Mouse (Mus musculus): ENCODE data around the gene Clpb. TPM values are rescaled to one million over a fixed set of nuclear protein-coding genes. Genes with fewer than 3 reads are reported as not detected.

Gene Clpb
- total RNA-seq, 2 experiments from 2014 or later: 55.6 to 57.1 TPM

- H3K4me3 ChIP-seq: no peak overlapping the region
- intact Hi-C loops (cut with DNase I): no loop called here
- DNase-seq (ENCODE audit: extremely low spot score in 1 of 2, low spot score in 2 of 2): no peak
- TF ChIP-seq CTCF (IDR thresholded peaks at IDR 0.05): no peak
- H3K27ac ChIP-seq: no peak overlapping the region
Measured at GRCm38 (mm10) chr7:101696931-101697723, 33.7 kb downstream of the Clpb start.

- no peak for TF ChIP-seq CTCF (IDR thresholded peaks at IDR 0.05)
- DNase-seq (ENCODE audit: extremely low spot score in 1 of 2, low spot score in 2 of 2): no peak
- H3K4me3 ChIP-seq: no peak overlapping the region
- H3K27ac ChIP-seq: no peak overlapping the region
- intact Hi-C loops (cut with DNase I): no loop called here
Measured at GRCm38 (mm10) chr7:101700296-101700695, 36.9 kb downstream of the Clpb start.

DNA sequence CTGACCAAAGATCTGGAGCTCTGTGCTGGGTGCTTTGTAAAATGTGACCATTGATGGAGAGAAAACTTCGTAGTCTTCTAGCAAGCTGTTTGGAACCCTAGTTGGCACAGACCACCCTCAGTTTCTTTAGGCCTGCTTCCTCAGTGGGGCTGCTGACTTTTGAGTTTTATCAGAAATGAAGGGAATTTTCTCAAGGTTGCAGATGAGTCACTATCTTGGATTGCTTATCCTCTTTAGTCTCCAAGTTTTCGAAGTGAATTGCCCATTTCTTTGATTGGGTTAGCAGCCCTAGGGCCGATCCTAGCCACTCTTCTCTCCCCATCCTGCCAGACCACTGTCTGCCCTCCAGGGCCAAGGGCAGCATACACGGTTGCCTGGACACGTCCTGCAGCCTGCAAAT, 39.3 kb downstream of the Clpb start:
- no peak for DNase-seq (ENCODE audit: extremely low spot score in 1 of 2, low spot score in 2 of 2)
- TF ChIP-seq CTCF (IDR thresholded peaks at IDR 0.05): no peak
- no peak overlapping the region for H3K4me3 ChIP-seq
- intact Hi-C loops (cut with DNase I): no loop called here
- H3K27ac ChIP-seq: no peak overlapping the region

- intact Hi-C loops (cut with DNase I): no loop called here
- no peak for DNase-seq (ENCODE audit: extremely low spot score in 1 of 2, low spot score in 2 of 2)
Measured at GRCm38 (mm10) chr7:101709586-101709985, 46.2 kb downstream of the Clpb start.

DNA sequence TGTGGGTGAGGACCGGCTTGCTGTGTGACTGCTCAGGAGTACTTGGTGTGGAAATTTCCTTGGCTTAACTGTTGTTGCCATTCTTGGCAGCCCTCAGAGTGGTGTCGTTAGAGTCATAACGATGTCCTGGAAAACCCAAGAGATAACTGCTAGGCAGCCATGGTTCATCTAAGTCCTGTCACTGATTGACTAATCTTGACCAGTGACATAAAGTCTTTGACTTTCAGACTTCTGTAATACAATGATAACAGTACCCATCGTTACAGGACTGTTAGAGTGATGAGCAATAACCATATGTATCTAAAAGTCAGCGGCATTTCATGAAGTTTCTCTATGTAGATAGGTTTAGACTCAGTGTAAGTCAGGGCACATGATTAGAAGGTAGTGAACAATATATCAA, 46.8 kb downstream of the Clpb start:
- no peak for TF ChIP-seq CTCF (IDR thresholded peaks at IDR 0.05)
- no peak for DNase-seq (ENCODE audit: extremely low spot score in 1 of 2, low spot score in 2 of 2)
- Histone ChIP-seq H3K4me3 (no peak overlapping the region), H3K27ac (no peak overlapping the region)
- intact Hi-C loops (cut with DNase I): no loop called here

More at GRCm38 (mm10) chr7:101709586-101709985, 46.2 kb downstream of the Clpb start:
- TF ChIP-seq CTCF (IDR thresholded peaks at IDR 0.05): no peak
- no peak overlapping the region for H3K27ac ChIP-seq
- no peak overlapping the region for H3K4me3 ChIP-seq

DNA sequence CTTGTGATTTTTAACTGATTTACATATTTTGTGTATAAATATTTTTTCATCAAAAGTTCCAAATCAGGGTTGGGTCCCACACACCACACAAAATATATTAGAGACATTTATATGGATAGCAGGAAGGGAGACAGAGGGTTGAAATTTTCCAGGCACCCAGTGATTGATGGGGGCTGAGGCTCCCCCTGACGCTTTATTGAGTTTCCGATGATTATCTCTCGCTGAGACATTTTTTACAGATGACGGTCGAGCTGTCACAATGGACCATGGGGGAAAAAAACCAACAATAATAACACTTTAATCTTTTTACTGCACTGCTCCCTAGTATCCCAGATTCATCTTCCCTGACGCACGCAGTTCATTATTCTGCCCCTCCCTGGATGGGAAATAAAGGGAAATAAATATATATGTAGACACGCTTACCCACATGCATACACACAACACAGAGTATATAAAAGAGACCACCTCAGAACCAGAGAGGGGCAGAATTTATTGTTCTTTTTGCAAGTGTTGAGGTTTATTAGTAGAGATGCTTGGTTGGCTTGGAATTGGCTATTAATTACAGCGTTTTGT, 50.5 kb downstream of the Clpb start:
- DNase-seq (ENCODE audit: extremely low spot score in 1 of 2, low spot score in 2 of 2): no peak
- H3K27ac ChIP-seq: peak overlapping the region; percentile 55
- intact Hi-C loops (cut with DNase I): no loop called here
- no peak for TF ChIP-seq CTCF (IDR thresholded peaks at IDR 0.05)
- H3K4me3 ChIP-seq: no peak overlapping the region

- Histone ChIP-seq H3K27ac (peak overlapping the region; percentile 55), H3K4me3 (no peak overlapping the region)
- no peak for DNase-seq (ENCODE audit: extremely low spot score in 1 of 2, low spot score in 2 of 2)
- TF ChIP-seq CTCF (IDR thresholded peaks at IDR 0.05): no peak
- intact Hi-C loops (cut with DNase I): no loop called here
Measured at GRCm38 (mm10) chr7:101715041-101715551, 51.7 kb downstream of the Clpb start.

GRCm38 (mm10) chr7:101720356-101720755, 56.9 kb downstream of the Clpb start:
- no peak for DNase-seq (ENCODE audit: extremely low spot score in 1 of 2, low spot score in 2 of 2)
- H3K4me3 ChIP-seq: no peak overlapping the region
- peak overlapping the region; percentile 13; the same call in 1 of the 2 replicates for H3K27ac ChIP-seq
- TF ChIP-seq CTCF (IDR thresholded peaks at IDR 0.05): no peak
- intact Hi-C loops (cut with DNase I): no loop called here

DNA sequence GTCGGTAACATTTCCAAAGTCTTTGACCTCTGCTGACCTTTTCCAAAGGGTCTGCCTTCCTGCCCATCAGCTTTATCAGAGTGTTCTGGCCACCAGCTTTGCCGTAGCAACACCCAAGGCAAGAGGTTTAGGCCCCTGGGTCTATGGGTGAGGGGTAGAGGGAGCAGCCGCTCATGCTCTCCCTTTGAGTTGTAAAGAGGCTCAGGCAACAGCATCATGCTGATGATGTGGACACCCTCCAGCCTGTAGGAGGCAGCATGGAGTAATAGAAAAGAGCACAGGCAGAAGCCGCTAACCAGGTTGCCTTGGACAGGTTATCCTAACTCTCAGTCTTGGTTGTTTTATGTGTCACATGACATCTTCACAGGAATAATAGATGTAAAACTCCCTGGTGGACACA, 61.6 kb downstream of the Clpb start:
- intact Hi-C loops (cut with DNase I): no loop called here
- H3K27ac ChIP-seq: peak overlapping the region; percentile 44
- DNase-seq (ENCODE audit: extremely low spot score in 1 of 2, low spot score in 2 of 2): no peak
- peak; percentile 54 for TF ChIP-seq CTCF (IDR thresholded peaks at IDR 0.05)
- H3K4me3 ChIP-seq: no peak overlapping the region

- DNase-seq (ENCODE audit: extremely low spot score in 1 of 2, low spot score in 2 of 2): no peak
- Histone ChIP-seq H3K4me3 (no peak overlapping the region), H3K27ac (peak overlapping the region; percentile 8; the same call in 1 of the 2 replicates)
- TF ChIP-seq CTCF (IDR thresholded peaks at IDR 0.05): no peak
- intact Hi-C loops (cut with DNase I): no loop called here
Measured at GRCm38 (mm10) chr7:101726980-101727379, 63.5 kb downstream of the Clpb start.

GRCm38 (mm10) chr7:101732096-101732495, 68.7 kb downstream of the Clpb start:
- intact Hi-C loops (cut with DNase I): no loop called here

DNA sequence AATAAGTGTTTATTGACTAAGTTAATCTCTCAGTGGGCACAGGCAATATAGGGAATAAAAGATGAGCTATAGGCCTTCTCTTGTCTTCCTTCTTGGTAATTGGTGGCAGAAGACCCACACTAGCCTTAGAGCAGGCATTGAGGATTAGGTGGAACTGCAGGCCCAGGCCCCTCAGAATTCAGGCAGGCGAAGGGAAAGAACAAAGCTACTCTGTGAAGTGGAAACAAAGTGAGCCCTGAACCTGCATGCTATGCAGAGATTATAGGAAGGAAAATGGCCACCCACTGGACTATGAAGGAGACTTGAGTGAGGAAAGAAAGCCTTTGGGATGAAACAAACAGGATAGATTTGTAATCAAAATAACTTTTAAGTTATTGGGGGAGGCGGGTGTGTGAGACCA, 69.6 kb downstream of the Clpb start:
- no peak for TF ChIP-seq CTCF (IDR thresholded peaks at IDR 0.05)
- intact Hi-C loops (cut with DNase I): no loop called here
- DNase-seq (ENCODE audit: extremely low spot score in 1 of 2, low spot score in 2 of 2): no peak

More at GRCm38 (mm10) chr7:101732096-101732495, 68.7 kb downstream of the Clpb start:
- no peak for TF ChIP-seq CTCF (IDR thresholded peaks at IDR 0.05)
- DNase-seq (ENCODE audit: extremely low spot score in 1 of 2, low spot score in 2 of 2): no peak
- Histone ChIP-seq H3K27ac (no peak overlapping the region), H3K4me3 (no peak overlapping the region)

More for the DNA sequence above, 69.6 kb downstream of the Clpb start:
- Histone ChIP-seq H3K27ac (no peak overlapping the region), H3K4me3 (no peak overlapping the region)

Measured in left cerebral cortex, adult 2 months (tissue).